Comparison of ENCODE assay signal across 8 mouse cellular contexts in genomic region chr12:100212397-100212796, GRCm38 (mm10). TPM values are rescaled to one million over a fixed set of nuclear protein-coding genes. Genes with fewer than 3 reads are reported as not detected.
DNase-seq lines count a peak whose midpoint lies in the region; ATAC-seq and TF ChIP-seq lines count a peak whose summit lies in the region.
"Had no signal": no experiment of that assay in that cellular context is flagged by ENCODE, and none has a peak within 500 bp of the region (broad histone marks: within the 10 kb centered on the region; RNA-seq: fewer than 3 reads in every experiment).

No protein-coding gene starts in this region.

- no peak for DNase-seq in lung, adult 18-20 months
- DNase-seq in adrenal gland, postnatal 25 days = no peak
- no peak for DNase-seq in frontal cortex, postnatal 14 days (ENCODE audit: low spot score in 2 of 2)
- DNase-seq: lung, postnatal 10 days had no signal

- no peak for TF ChIP-seq CTCF in cortical plate, adult 2 months (IDR thresholded peaks at IDR 0.05; ENCODE audit: extremely low read depth, insufficient read depth, low read length)

- no peaks in the 10 kb centered on the region; the same call in 1 of the 2 replicates for H3K9me3 ChIP-seq in lung, embryonic 16.5 days (ENCODE audit: control insufficient read depth, low read length)
- H3K9me3 ChIP-seq in intestine, embryonic 16.5 days (ENCODE audit: control insufficient read depth, low read length) = no peaks in the 10 kb centered on the region
- H3K9me3 ChIP-seq in stomach, embryonic 15.5 days = no peaks in the 10 kb centered on the region

- H3K27ac ChIP-seq in lung, embryonic 16.5 days (ENCODE audit: low read length) = peak overlapping the region; percentile 21
- peak overlapping the region; percentile 25; the same call in 1 of the 2 replicates for H3K27ac ChIP-seq in cortical plate, adult 2 months (ENCODE audit: insufficient read depth, low read length)
- peak overlapping the region; percentile 74 for H3K27ac ChIP-seq in intestine, embryonic 16.5 days (ENCODE audit: low read length)
- H3K27ac ChIP-seq in stomach, embryonic 15.5 days = peak overlapping the region; percentile 67

- no peaks in the 10 kb centered on the region for H3K27me3 ChIP-seq in lung, embryonic 16.5 days (ENCODE audit: control insufficient read depth, insufficient read depth, low read depth, low read length)
- H3K27me3 ChIP-seq in intestine, embryonic 16.5 days (replicated peaks; ENCODE audit: control insufficient read depth, insufficient read depth, low read length) = no peaks in the 10 kb centered on the region
- no peaks in the 10 kb centered on the region for H3K27me3 ChIP-seq in stomach, embryonic 15.5 days (replicated peaks)

- no peak for ATAC-seq in lung, embryonic 16.5 days (ENCODE audit: low read depth)
- peak; percentile 74 for ATAC-seq in intestine, embryonic 16.5 days
- peak; percentile 54; the same call in 1 of the 2 replicates for ATAC-seq in stomach, embryonic 15.5 days (ENCODE audit: insufficient read depth, low FRiP score, low read depth)

- H3K4me1 ChIP-seq in lung, embryonic 16.5 days (replicated peaks; ENCODE audit: control insufficient read depth, insufficient read depth, low read length) = peaks cover 34% of the 10 kb centered on the region
- peaks cover under 1% of the 10 kb centered on the region for H3K4me1 ChIP-seq in cortical plate, adult 2 months (ENCODE audit: control insufficient read depth, insufficient read depth, low read length)
- peaks cover 18% of the 10 kb centered on the region for H3K4me1 ChIP-seq in intestine, embryonic 16.5 days (ENCODE audit: control insufficient read depth, insufficient read depth, low read length)
- H3K4me1 ChIP-seq in stomach, embryonic 15.5 days = peaks cover 16% of the 10 kb centered on the region

- no peak overlapping the region for H3K4me2 ChIP-seq in lung, embryonic 16.5 days (ENCODE audit: low read depth, low read length)
- no peak overlapping the region for H3K4me2 ChIP-seq in intestine, embryonic 16.5 days (ENCODE audit: low read depth, low read length)
- H3K4me2 ChIP-seq in stomach, embryonic 15.5 days = no peak overlapping the region

- peaks cover 18% of the 10 kb centered on the region for H3K36me3 ChIP-seq in lung, embryonic 16.5 days (ENCODE audit: control insufficient read depth, insufficient read depth, low read length)
- no peaks in the 10 kb centered on the region; the same call in 1 of the 2 replicates for H3K36me3 ChIP-seq in intestine, embryonic 16.5 days (ENCODE audit: control insufficient read depth, insufficient read depth, low read length)
- peaks cover 16% of the 10 kb centered on the region; the same call in 1 of the 2 replicates for H3K36me3 ChIP-seq in stomach, embryonic 15.5 days

- H3K9ac ChIP-seq in lung, embryonic 16.5 days (ENCODE audit: low read length) = no peak overlapping the region
- H3K9ac ChIP-seq in intestine, embryonic 16.5 days (ENCODE audit: low read depth, low read length) = no peak overlapping the region
- no peak overlapping the region for H3K9ac ChIP-seq in stomach, embryonic 15.5 days

- WGBS in lung, embryonic 16.5 days = 45% methylated on average over 3 of the region's 3 CpGs
- 29% methylated on average over 3 of the region's 3 CpGs for WGBS in intestine, embryonic 16.5 days
- 40% methylated on average over 3 of the region's 3 CpGs for WGBS in stomach, embryonic 15.5 days

- no peak for TF ChIP-seq POLR2A in cortical plate, adult 2 months (IDR thresholded peaks at IDR 0.05; ENCODE audit: extremely low read depth, insufficient read depth, low read length)

- H3K4me3 ChIP-seq in lung, embryonic 16.5 days (ENCODE audit: low read length) = no peak overlapping the region
- H3K4me3 ChIP-seq in cortical plate, adult 2 months (ENCODE audit: insufficient read depth, low read length) = no peak overlapping the region
- no peak overlapping the region for H3K4me3 ChIP-seq in intestine, embryonic 16.5 days (ENCODE audit: low read length)
- no peak overlapping the region for H3K4me3 ChIP-seq in stomach, embryonic 15.5 days (replicated peaks)

RNA-seq across cellular contexts. Expression of gene Calm1, which starts 13.2 kb away (rescaled TPM):
- 1,745 and 1,859 TPM in 2 replicates for polyA plus RNA-seq in lung, embryonic 16.5 days (2015; fragmentation: Nextera tagmentation; extraction: Ambion mirVana)
- polyA plus RNA-seq in cortical plate, adult 2 months (2012; rRNA removed) = 1,823 and 1,842 TPM in 2 replicates
- 2,576 and 2,612 TPM in 2 replicates for polyA plus RNA-seq in intestine, embryonic 16.5 days (2015; fragmentation: Nextera tagmentation; extraction: Ambion mirVana)
- 1,764 and 1,796 TPM in 2 replicates for polyA plus RNA-seq in stomach, embryonic 15.5 days (2015; fragmentation: Nextera tagmentation; extraction: Ambion mirVana)
- total RNA-seq in adrenal gland, postnatal 25 days (2021) = 302 and 339 TPM in 2 replicates

RNA-seq across cellular contexts. Expression of gene Nrde2, which starts 52.9 kb away (rescaled TPM):
- 13.2 and 14.7 TPM in 2 replicates for polyA plus RNA-seq in lung, embryonic 16.5 days (2015; fragmentation: Nextera tagmentation; extraction: Ambion mirVana)
- 11.8 and 12.3 TPM in 2 replicates for polyA plus RNA-seq in cortical plate, adult 2 months (2012; rRNA removed)
- polyA plus RNA-seq in intestine, embryonic 16.5 days (2015; fragmentation: Nextera tagmentation; extraction: Ambion mirVana) = 7.9 and 9.0 TPM in 2 replicates
- polyA plus RNA-seq in stomach, embryonic 15.5 days (2015; fragmentation: Nextera tagmentation; extraction: Ambion mirVana) = 10.3 and 12.2 TPM in 2 replicates
- 15.7 and 24.2 TPM in 2 replicates for total RNA-seq in adrenal gland, postnatal 25 days (2021)

Comparison
In these comparisons a context has a peak if more than half of its experiments do, and no peak if none do; other contexts are left out.
1. H3K27ac ChIP-seq: peak in every context shown above with its lines; median percentile 74 in intestine, embryonic 16.5 days; 67 in stomach, embryonic 15.5 days; 25 in cortical plate, adult 2 months; 21 in lung, embryonic 16.5 days.